Mouse (Mus musculus): ENCODE data around the gene Ndufb8. TPM values are rescaled to one million over a fixed set of nuclear protein-coding genes. Genes with fewer than 3 reads are reported as not detected.

Ndufb8 gene
- polyA plus RNA-seq (2015; fragmentation: Nextera tagmentation; extraction: Ambion mirVana), result 723 and 848 TPM in 2 replicates

DNA sequence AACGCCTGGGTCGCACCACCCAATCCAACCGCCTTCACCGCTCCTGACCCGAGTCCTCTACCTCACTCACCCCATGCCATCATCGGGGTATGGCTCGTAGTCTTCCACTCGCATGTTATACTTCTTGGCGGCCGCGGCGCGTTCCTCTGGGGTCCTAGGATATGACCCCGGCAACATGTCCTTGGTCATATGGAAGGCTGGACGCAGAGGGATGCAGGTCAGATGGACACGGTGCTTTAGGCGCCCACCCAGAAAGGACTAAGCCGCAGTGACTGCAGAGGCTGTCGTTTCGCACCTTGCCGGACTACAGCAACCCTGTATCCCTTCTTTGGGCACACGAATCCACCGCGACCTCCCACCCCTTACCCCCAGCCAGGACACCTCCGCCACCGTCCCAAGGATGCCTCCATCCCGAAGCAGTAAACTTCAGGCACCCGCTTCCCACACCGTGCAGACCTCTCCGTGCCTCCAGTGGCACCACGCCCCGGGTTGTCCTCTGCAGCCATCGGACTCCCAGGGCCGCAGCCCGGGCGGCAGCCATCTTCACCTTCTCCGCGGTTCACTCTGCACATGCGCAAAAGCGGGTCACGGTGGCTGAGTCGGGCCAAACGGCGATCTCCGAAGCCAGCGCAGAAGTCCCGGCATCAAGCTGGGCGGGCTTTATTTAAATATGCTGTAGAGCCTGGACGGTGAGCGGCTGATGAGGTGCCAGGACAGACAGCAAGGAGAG lies at the start of gene Ndufb8:
Gene Ndufb8, minus strand, starts transcription at position 580 of the 730 bp plus-strand sequence.

DNA sequence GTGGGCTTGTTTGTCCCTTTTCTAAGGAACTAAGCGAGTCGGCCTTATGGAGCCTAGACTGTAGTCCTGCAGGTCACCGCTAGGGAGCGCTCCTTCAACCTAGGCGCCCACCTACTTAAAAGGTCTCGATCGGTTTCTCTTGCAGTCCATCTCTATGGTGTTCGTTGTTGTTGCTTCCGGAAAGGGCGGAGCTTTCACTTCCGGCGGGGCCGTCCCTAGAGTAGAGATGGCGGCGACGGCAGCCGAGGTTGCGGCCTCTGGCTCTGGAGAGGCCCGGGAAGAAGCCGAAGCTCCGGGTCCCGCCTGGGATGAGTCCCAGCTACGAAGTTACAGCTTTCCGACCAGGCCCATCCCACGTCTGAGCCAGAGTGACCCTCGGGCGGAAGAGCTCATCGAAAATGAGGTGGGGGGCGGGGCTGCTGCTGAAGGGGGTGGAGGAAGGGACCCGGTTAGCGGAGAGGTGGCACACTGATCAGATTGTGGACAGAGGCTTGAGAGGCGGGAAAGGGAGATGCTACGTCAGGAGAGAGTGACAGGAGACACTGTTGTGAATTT lies 7.5 kb upstream of the Ndufb8 start, which contains the start of gene Hif1an:
Gene Hif1an, plus strand, starts transcription at position 199 of the 555 bp plus-strand sequence.

DNA sequence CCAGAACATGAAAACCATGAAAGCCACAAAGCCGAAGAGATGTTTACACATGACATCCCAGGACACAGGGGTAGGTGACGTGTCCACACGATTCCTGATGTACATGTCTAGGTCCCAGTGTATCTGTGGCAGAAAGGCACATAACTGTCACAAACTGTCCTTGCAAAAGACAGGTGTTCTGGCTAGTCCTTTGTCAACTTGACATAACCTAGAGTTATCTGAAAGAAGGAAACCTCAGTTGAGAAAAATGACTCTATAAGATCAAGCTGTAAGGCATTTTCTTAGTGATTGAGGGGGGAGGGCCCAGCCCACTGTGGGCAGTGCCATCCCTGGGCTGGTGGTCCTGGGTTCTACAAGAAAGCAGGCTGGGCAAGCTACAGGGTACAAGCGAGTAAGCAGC lies 2.5 kb downstream of the Ndufb8 start, which contains the start of gene Gm20538:
Gene Gm20538, minus strand, starts transcription at position 101 of the 400 bp plus-strand sequence.

DNA sequence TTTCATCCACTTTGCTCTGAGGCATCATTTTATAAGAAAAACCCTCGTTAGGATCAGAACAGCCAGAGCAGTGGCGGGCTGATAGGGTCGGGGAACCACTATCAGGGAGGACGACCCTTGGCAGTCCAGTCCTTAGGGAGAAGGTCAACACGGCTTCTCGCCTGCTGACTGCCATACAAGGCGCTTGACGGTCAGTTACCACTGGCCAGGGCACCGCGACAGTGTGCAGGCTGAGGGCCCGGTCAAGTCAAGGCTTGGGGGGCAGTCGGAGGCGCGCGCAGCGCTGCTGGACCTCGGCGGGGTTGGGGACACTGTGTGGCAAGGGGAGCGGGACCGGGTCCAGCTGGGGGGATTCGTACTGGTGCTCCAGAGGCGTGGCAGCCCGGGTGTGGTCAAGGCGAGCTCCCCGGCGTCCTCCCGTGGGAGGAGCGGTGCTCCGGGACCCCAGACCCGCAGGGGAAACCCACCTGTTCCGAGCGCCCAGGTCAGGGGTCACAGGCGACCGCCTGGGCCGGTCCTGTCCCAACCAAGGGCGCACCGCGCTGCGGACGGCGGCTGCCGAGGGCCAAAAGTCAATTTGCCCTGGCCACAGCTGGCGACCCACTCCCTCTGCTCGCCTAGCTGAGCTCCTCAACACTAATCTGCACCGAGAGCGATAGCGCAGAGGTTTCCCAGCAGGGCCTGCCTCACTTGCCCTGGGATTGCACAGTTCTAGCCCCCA lies 9.8 kb downstream of the Ndufb8 start, which contains the start of gene Sec31b:
Gene Sec31b, minus strand, starts transcription at position 544 of the 721 bp plus-strand sequence.

Other genes starting within 250 kb of the Ndufb8 start
- 0.51 and 0.97 TPM in 2 replicates for gene Scd4, start 222.3 kb downstream of the Ndufb8 start, polyA plus RNA-seq (2015; fragmentation: Nextera tagmentation; extraction: Ambion mirVana)
- gene Scd1, start 147.6 kb downstream of the Ndufb8 start, polyA plus RNA-seq (2015; fragmentation: Nextera tagmentation; extraction: Ambion mirVana), result 9.1 and 14.9 TPM in 2 replicates
- gene Wnt8b, start 62.0 kb downstream of the Ndufb8 start, polyA plus RNA-seq (2015; fragmentation: Nextera tagmentation; extraction: Ambion mirVana), result not detected in 2 replicates
- 0.52 and 0.71 TPM in 2 replicates for gene Sec31b, start 9.6 kb downstream of the Ndufb8 start, polyA plus RNA-seq (2015; fragmentation: Nextera tagmentation; extraction: Ambion mirVana)
- gene Gm20538, start 2.6 kb downstream of the Ndufb8 start, polyA plus RNA-seq (2015; fragmentation: Nextera tagmentation; extraction: Ambion mirVana), result not detected in 2 replicates
- gene Hif1an, start 7.4 kb upstream of the Ndufb8 start, polyA plus RNA-seq (2015; fragmentation: Nextera tagmentation; extraction: Ambion mirVana), result 15.3 and 16.1 TPM in 2 replicates
- gene Pax2, start 200.6 kb upstream of the Ndufb8 start, polyA plus RNA-seq (2015; fragmentation: Nextera tagmentation; extraction: Ambion mirVana), result not detected in 2 replicates

All from urinary bladder, postnatal 0 days (tissue).